Mouse (Mus musculus) megakaryocyte, adult 5-6 weeks (primary cell): ENCODE data around the gene Dmrt1. TPM values are rescaled to one million over a fixed set of nuclear protein-coding genes. Genes with fewer than 3 reads are reported as not detected.

Source experiments
- ATAC-seq: 2 replicates; pipeline ENCODE4 v1.8.0; 2016; ENCODE audit warnings: mild to moderate bottlenecking, inconsistent platforms; ENCODE audit not compliant: poor library complexity, severe bottlenecking
- total RNA-seq, 2 experiments: library from RNA; stranded (forward) in 1 of 2; stranded (reverse) in 1 of 2; fragments of 153-499, 151-499 nt in 1 of 2; fragments of 221-1000, 200-1000 nt in 1 of 2; gene quantifications; 2 replicates each; pipeline versions ENCODE4 v1.2.3 to v1.2.4; 2015 to 2017

The Dmrt1 gene
- total RNA-seq, 2 experiments from 2014 or later: not detected

- no peak for ATAC-seq
These were observed 45.6 kb downstream of the Dmrt1 start for GRCm38 (mm10) chr19:25551053-25551452.

- no peak for ATAC-seq
These were observed 59.0 kb downstream of the Dmrt1 start for GRCm38 (mm10) chr19:25564430-25564829.

DNA sequence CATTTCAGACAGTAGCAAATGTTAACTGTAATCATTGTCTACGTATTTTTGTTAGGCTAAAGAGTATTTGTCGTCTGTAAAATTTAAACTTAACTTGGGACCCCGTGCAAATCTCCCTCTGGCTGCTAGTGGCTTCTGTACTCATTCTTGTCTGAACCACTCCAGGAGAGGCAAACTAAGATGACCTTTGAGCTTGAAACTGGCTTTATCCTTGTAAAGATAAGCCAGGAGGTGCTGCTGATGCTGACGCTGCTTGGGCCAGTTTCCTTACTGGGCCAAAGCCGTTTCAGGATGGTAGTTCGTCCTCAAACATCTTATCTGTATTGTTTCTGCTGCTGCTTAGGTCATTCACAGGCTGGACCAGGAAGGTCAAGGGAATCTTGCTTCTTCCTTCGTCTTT, 64.4 kb downstream of the Dmrt1 start:
- ATAC-seq: no peak

GRCm38 (mm10) chr19:25574431-25574830, 69.0 kb downstream of the Dmrt1 start:
- ATAC-seq: no peak

DNA sequence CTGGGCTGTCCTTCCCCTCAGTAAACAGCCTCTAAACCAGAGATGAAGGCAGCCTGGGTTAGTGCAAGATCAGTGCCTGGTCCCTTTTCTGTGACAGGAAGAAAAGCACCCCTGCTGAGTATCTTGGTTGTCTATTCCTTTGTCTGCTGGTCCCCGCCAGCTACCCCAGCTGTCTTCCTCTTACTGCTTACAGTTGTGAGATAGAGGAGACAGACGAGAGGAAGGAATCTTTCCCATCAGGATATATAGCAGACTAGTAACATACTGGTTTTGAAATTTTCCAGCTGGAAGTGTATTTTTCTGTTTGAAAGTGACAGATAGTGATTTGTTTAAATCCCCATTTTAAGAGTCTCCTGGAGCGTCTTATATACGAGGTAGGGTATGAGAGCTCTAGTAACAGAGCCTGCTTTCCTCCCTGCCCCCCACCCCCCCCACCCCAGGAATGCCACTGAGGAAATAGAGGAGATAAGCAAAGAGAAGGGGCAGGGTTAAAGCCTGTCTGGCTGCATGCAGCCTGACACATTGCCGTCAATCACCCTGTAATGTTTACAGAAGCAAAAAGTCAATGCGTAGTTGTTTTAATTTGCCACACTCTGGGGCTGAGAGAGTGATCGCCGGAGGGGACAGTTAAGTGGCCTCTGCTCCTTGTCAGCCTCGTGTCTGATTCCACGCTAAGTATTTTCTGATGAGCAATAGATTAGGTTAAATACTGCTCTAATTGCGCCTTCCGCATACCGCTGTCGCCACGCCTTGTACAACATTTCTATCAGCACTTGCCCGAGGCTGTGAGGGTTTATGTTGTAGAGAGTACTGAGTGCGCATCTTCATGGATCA, 69.8 kb downstream of the Dmrt1 start:
- ATAC-seq: no peak

- ATAC-seq: no peak
These were observed 72.9 kb downstream of the Dmrt1 start for GRCm38 (mm10) chr19:25578358-25578757.

DNA sequence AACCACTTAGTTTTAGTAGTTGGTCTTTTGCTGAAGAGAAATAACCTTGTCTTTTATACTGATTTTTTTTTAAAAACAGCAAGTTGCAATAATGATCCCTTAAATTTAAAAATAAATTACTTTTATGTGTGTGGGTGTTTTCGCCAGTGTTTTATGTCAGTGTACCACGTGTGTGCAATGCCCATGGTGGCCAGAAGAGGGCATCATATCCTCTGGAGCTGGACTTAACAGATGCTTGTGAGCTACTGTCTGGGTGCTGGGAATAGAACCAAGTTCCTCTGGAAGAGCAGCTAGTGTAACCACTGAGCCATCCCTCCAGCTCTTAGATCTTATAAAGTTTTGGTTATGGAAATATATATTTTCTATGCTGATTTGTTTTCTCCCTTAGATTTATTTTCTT, 74.0 kb downstream of the Dmrt1 start:
- ATAC-seq: no peak

DNA sequence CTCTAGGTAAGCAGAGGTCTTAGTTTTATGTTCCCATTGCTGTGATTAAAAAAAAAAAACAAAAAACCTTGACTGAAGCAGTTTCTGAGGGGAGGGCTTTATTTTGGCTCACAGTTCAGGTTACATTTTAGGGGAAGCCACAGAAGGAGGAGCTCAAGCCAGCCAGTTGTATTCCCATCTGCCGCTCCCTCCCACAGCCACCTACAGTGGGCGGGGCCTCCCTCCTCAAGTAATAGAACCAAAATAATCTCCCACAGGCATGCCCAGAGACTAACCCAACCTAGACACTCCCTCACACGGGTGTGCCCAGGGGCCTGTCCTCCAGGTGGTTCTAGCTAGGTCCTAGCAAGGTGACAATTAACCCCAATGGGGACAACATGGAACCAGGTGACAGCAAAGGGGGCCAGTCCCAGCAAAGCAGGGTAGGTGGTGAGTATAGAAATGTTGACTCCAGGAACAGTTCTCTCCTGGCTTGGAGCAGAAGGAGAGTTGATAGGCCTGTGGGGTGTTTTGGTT, 92.4 kb downstream of the Dmrt1 start:
- no peak for ATAC-seq

- ATAC-seq: no peak
These were observed 93.2 kb downstream of the Dmrt1 start for GRCm38 (mm10) chr19:25598626-25599025.

DNA sequence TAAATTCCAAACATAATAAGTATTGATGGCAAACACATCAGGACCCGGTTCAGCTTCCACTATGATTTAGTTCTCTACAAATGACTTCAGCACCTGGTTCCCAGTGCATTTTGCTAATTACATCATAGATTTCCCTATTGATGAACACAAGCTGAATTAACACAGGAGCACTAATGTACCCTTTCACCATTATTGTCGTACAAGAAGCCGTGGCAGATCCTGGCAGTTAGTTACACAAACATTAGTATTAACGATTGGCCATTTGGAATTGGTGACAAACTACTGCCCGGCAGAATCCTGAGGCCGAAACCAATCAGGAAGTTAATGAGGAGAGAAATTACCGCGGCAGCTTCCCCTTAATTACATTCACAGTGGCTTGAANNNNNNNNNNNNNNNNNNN, 96.5 kb downstream of the Dmrt1 start:
- ATAC-seq: no peak

DNA sequence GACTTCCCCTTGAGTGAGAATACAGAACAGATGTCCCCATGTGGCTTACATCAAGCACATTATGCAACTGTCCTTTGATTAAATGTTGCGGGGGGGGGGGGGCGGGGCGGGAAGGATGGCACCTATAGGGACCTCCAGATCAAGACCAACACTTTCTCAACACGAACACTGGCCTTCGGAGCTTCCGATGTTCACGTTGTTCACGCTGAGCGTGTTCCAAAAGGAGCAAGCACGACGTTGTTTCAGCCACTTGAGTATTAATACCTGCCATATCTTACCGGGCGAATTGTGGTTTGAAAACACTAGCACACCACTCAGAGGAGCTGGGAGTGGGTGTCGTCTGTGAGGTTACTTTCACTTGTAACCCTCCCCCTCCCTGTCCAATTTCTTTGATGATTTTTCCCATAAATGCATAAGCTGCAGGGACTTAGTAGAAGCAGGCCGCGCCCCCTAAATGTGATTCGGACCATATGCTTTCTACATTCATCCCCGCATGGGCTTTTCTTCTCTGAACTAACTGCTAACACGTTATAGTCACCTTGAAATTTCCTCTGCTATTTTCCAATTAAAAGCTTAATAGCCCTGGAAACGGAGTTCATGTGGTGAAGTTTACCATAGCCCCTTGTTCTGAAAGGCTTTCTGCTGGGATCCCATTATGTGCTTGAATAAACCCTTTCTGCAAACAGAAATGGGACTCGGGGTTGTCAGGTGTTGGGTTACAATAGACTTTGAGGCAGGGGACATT, 102.2 kb downstream of the Dmrt1 start:
- no peak for ATAC-seq

DNA sequence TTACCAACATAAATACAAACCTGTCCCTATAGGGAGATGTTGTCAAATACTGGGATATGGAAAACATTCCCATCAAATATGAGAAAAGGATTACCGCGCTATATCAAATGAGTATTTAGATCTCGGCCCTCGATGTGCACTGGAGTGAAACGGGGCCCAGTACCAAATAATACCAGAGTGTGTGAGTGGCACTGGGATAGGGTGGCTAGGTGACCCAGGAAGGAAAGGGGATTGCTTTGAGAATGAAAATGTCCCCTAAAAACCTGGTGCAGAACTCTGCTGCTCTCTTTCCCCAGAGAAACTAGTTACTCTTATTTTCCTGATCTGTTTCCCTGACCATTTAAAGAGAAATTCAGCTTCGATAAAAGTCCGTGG, 102.8 kb downstream of the Dmrt1 start:
- no peak for ATAC-seq

- ATAC-seq: no peak
These were observed 103.8 kb downstream of the Dmrt1 start for GRCm38 (mm10) chr19:25608961-25609850.

GRCm38 (mm10) chr19:25610015-25610410, 104.6 kb downstream of the Dmrt1 start, which contains the start of gene Dmrt3:
Dmrt3 (plus strand) TSS chr19:25610301.
- no peak for ATAC-seq

DNA sequence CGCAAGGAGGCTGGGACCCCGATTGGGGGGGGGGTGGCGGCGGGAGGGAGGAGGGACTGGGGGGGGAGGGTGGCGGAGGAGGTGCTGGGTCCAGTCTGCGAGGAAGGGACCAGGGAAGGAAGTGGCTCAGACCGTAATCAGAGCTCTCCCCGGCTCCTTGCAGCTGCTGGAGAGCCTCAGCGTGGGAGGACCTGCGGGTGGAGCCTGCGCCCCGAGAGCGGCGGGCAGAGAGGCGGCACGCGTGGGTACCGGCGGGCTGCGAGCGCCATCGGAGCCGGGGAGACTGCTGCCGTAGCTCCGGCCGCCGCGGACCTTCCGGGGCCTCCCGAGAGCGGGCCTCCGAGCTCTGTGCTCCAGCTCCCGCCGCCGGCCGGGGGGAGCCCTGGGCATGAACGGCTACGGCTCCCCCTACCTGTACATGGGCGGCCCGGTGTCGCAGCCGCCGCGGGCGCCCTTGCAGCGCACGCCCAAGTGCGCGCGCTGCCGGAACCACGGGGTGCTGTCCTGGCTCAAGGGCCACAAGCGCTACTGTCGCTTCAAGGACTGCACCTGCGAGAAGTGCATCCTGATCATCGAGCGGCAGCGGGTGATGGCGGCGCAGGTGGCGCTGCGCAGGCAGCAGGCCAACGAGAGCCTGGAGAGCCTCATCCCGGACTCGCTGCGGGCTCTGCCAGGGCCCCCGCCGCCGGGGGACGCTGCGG, 105.1 kb downstream of the Dmrt1 start:
- ATAC-seq: no peak

GRCm38 (mm10) chr19:25611116-25611515, 105.7 kb downstream of the Dmrt1 start:
- ATAC-seq: no peak

- no peak for ATAC-seq
These were observed 106.7 kb downstream of the Dmrt1 start for GRCm38 (mm10) chr19:25611876-25612805.

- ATAC-seq: no peak
These were observed 107.4 kb downstream of the Dmrt1 start for GRCm38 (mm10) chr19:25612806-25613295.
